Mouse (Mus musculus) spleen, adult 2 months (tissue): ENCODE data around the gene Sp6. TPM values are rescaled to one million over a fixed set of nuclear protein-coding genes. Genes with fewer than 3 reads are reported as not detected.

Experiments used
- DNase-seq, 2 experiments: peaks; one replicate each; pipeline versions ENCODE4 v3.0.0 to v3.0.0-alpha.2; 2012 to 2021; ENCODE audit warnings: low spot score in 2 of 2, low read depth in 1 of 2
- H3K27ac ChIP-seq: fragments of 200-500 bp; 2 replicates; pipeline ENCODE4 v1.5.1; 2012; ENCODE audit warnings: low read length, inconsistent platforms; ENCODE audit not compliant: insufficient read depth
- H3K27me3 ChIP-seq: fragments of 200-500 bp; 2 replicates; pipeline ENCODE4 v1.6.1; 2012; ENCODE audit warnings: mild to moderate bottlenecking, moderate library complexity, low read length, inconsistent platforms; ENCODE audit not compliant: control insufficient read depth, insufficient read depth
- H3K36me3 ChIP-seq: fragments of 200-500 bp; 2 replicates; pipeline ENCODE4 v1.6.1; 2012; ENCODE audit warnings: mild to moderate bottlenecking, low read length, inconsistent platforms; ENCODE audit not compliant: control insufficient read depth, insufficient read depth
- H3K4me1 ChIP-seq: fragments of 200-500 bp; 2 replicates; pipeline ENCODE4 v1.6.1; 2011; ENCODE audit warnings: inconsistent platforms; ENCODE audit not compliant: control insufficient read depth, insufficient read depth, insufficient read length
- H3K4me3 ChIP-seq: fragments of 200-500 bp; 2 replicates; pipeline ENCODE4 v1.5.1; 2011; ENCODE audit warnings: mild to moderate bottlenecking, inconsistent platforms; ENCODE audit not compliant: insufficient read depth, insufficient read length; ENCODE audit errors: extremely low read depth
- CTCF ChIP-seq: fragments of 200-500 bp; IDR thresholded peaks from 2 replicates; pipeline ENCODE4 v1.5.1; 2011; ENCODE audit warnings: mild to moderate bottlenecking, inconsistent platforms; ENCODE audit not compliant: insufficient read depth, insufficient read length, insufficient replicate concordance; ENCODE audit errors: extremely low read depth
- POLR2A ChIP-seq: fragments of 200-500 bp; IDR thresholded peaks from 2 replicates; pipeline ENCODE4 v1.6.1; 2011; ENCODE audit warnings: low read depth, low read length, inconsistent platforms
- WGBS: fragments of 180-500 bp; shearing (Covaris S2); methylation state at CpG from one replicate; pipeline ENCODE4 v1.1.7; 2018; 5-methylcytosine and 5-hydroxymethylcytosine counted together
- polyA plus RNA-seq: library from polyadenylated mRNA; depleted of rRNA; stranded (reverse); fragments of >200 nt; gene quantifications from 2 replicates; pipeline ENCODE4 v1.2.3, GENCODE M21; 2012; rRNA removed

Sp6 gene
- polyA plus RNA-seq = 0.57 and 0.82 TPM in 2 replicates

GRCm38 (mm10) chr11:97013121-97013670, at the start of gene Sp6:
Sp6 (plus strand) TSS chr11:97013394.
- H3K36me3 ChIP-seq = no peaks in the 10 kb centered on the region
- no peak for TF ChIP-seq POLR2A
- TF ChIP-seq CTCF = no peak
- peaks cover 10% of the 10 kb centered on the region for H3K27me3 ChIP-seq
- H3K4me3 ChIP-seq = no peak within 1 kb of the TSS
- no peak within 1 kb of the TSS for H3K27ac ChIP-seq
- peaks cover under 1% of the 10 kb centered on the region; the same call in 1 of the 2 replicates for H3K4me1 ChIP-seq
- WGBS = 67% methylated on average over 8 of the region's 8 CpGs
- no peak for DNase-seq

GRCm38 (mm10) chr11:96963580-96963979, 49.6 kb upstream of the Sp6 start:
- Histone ChIP-seq H3K4me1 (peaks cover 6% of the 10 kb centered on the region; the same call in 1 of the 2 replicates), H3K27me3 (no peaks in the 10 kb centered on the region), H3K27ac (no peak overlapping the region), H3K4me3 (no peak overlapping the region), H3K36me3 (peaks cover 28% of the 10 kb centered on the region)
- WGBS = 25% methylated on average over 8 of the region's 8 CpGs
- TF ChIP-seq POLR2A (no peak), CTCF (peak; percentile 88)
- DNase-seq = peak in 1 of 2 experiments; percentile 79

GRCm38 (mm10) chr11:96966172-96966571, 47.0 kb upstream of the Sp6 start:
- Histone ChIP-seq H3K27me3 (no peaks in the 10 kb centered on the region), H3K27ac (peak overlapping the region; percentile 32; the same call in 1 of the 2 replicates), H3K36me3 (peaks cover 9% of the 10 kb centered on the region), H3K4me1 (peaks cover 13% of the 10 kb centered on the region; the same call in 1 of the 2 replicates), H3K4me3 (no peak overlapping the region)
- DNase-seq = no peak
- WGBS = 52% methylated on average over 3 of the region's 3 CpGs
- no peak for TF ChIP-seq CTCF
- TF ChIP-seq POLR2A = no peak

- Histone ChIP-seq H3K27me3 (no peaks in the 10 kb centered on the region), H3K27ac (peak overlapping the region; percentile 92), H3K4me1 (peaks cover 13% of the 10 kb centered on the region; the same call in 1 of the 2 replicates), H3K4me3 (peak overlapping the region; percentile 51), H3K36me3 (peaks cover 4% of the 10 kb centered on the region)
- TF ChIP-seq CTCF (no peak), POLR2A (0 out of 2 replicates have a peak, but pooled peaks have one; percentile 6)
- peak in 1 of 2 experiments; percentile 33 for DNase-seq
- 4% methylated on average over 13 of the region's 13 CpGs for WGBS
These were observed 46.2 kb upstream of the Sp6 start for GRCm38 (mm10) chr11:96966914-96967543.

- WGBS = 19% methylated on average over 11 of the region's 11 CpGs
- TF ChIP-seq POLR2A = no peak
- no peak for TF ChIP-seq CTCF
- Histone ChIP-seq H3K4me3 (peak overlapping the region; percentile 51), H3K27ac (peak overlapping the region; percentile 92), H3K4me1 (peaks cover 13% of the 10 kb centered on the region; the same call in 1 of the 2 replicates), H3K27me3 (no peaks in the 10 kb centered on the region), H3K36me3 (peaks cover 2% of the 10 kb centered on the region; the same call in 1 of the 2 replicates)
- DNase-seq = no peak
These were observed 45.5 kb upstream of the Sp6 start for GRCm38 (mm10) chr11:96967544-96968269.

GRCm38 (mm10) chr11:96968476-96968875, 44.7 kb upstream of the Sp6 start:
- H3K4me3 ChIP-seq = no peak overlapping the region
- H3K36me3 ChIP-seq = no peaks in the 10 kb centered on the region
- 81% methylated on average over 6 of the region's 6 CpGs for WGBS
- peak overlapping the region; percentile 92 for H3K27ac ChIP-seq
- H3K4me1 ChIP-seq = peaks cover 13% of the 10 kb centered on the region; the same call in 1 of the 2 replicates
- no peaks in the 10 kb centered on the region for H3K27me3 ChIP-seq
- no peak for DNase-seq
- TF ChIP-seq POLR2A (no peak), CTCF (no peak)
